Mouse (Mus musculus) thymus, adult 2 months (tissue): ENCODE results near the gene Cep152. TPM values are rescaled to one million over a fixed set of nuclear protein-coding genes. Genes with fewer than 3 reads are reported as not detected.

Experiments
- DNase-seq: peaks from one replicate; pipeline ENCODE4 v3.0.0; 2021
- H3K27ac ChIP-seq: fragments of 200-500 bp; 2 replicates; pipeline ENCODE4 v1.5.1; 2012; ENCODE audit warnings: low read length, control low read depth; ENCODE audit not compliant: control insufficient read depth, insufficient read depth
- H3K27me3 ChIP-seq: fragments of 200-500 bp; 2 replicates; pipeline ENCODE4 v1.6.1; 2012; ENCODE audit warnings: mild to moderate bottlenecking, low read length, moderate library complexity, mixed read lengths; ENCODE audit not compliant: control insufficient read depth, insufficient read depth
- H3K36me3 ChIP-seq: fragments of 200-500 bp; 2 replicates; pipeline ENCODE4 v1.6.1; 2012; ENCODE audit warnings: mild to moderate bottlenecking, low read length, moderate library complexity; ENCODE audit not compliant: control insufficient read depth, insufficient read depth
- H3K4me1 ChIP-seq: fragments of 200-500 bp; replicated peaks from 2 replicates; pipeline ENCODE4 v1.6.1; 2012; ENCODE audit warnings: low read length; ENCODE audit not compliant: control insufficient read depth, insufficient read depth
- H3K4me3 ChIP-seq: fragments of 200-500 bp; 2 replicates; pipeline ENCODE4 v1.5.1; 2012; ENCODE audit warnings: mild to moderate bottlenecking, low read length, control low read depth, moderate library complexity; ENCODE audit not compliant: control insufficient read depth, insufficient read depth
- CTCF ChIP-seq: fragments of 200-500 bp; IDR thresholded peaks from 2 replicates; pipeline ENCODE4 v1.5.1; 2012; ENCODE audit warnings: mild to moderate bottlenecking, control low read depth, low read length, moderate library complexity, borderline replicate concordance; ENCODE audit not compliant: control insufficient read depth, poor library complexity, insufficient read depth; ENCODE audit errors: extremely low read depth
- POLR2A ChIP-seq: fragments of 200-500 bp; IDR thresholded peaks from 2 replicates; pipeline ENCODE4 v1.6.1; 2012; ENCODE audit warnings: mild to moderate bottlenecking, low read length, control low read depth, moderate library complexity; ENCODE audit not compliant: control insufficient read depth, poor library complexity, insufficient read depth; ENCODE audit errors: extremely low read depth
- WGBS: fragments of 180-500 bp; shearing (Covaris S2); methylation state at CpG from one replicate; pipeline ENCODE4 v1.1.7; 2018; 5-methylcytosine and 5-hydroxymethylcytosine counted together
- polyA plus RNA-seq: library from polyadenylated mRNA; depleted of rRNA; stranded (reverse); fragments of >200 nt; gene quantifications from 2 replicates; pipeline ENCODE4 v1.2.3, GENCODE M21; 2012; rRNA removed

Gene Cep152
- 4.7 and 4.8 TPM in 2 replicates for polyA plus RNA-seq

GRCm38 (mm10) chr2:125624837-125625351, at the start of gene Cep152:
TSS of gene Cep152 (minus strand) at chr2:125625113.
- Histone ChIP-seq H3K4me3 (peak within 1 kb of the TSS; percentile 85), H3K27ac (no peak within 1 kb of the TSS), H3K27me3 (no peaks in the 10 kb centered on the region), H3K36me3 (peaks cover 9% of the 10 kb centered on the region), H3K4me1 (peaks cover 5% of the 10 kb centered on the region)
- under 1% methylated on average over 50 of the region's 50 CpGs for WGBS
- peak; percentile 98 for DNase-seq
- TF ChIP-seq CTCF (peak; percentile 68; the same call in 1 of the 2 replicates), POLR2A (peak; percentile 85)

GRCm38 (mm10) chr2:125672957-125673631, 48.2 kb upstream of the Cep152 start, which contains the start of gene Eid1:
TSS of gene Eid1 (plus strand) at chr2:125673095.
- Histone ChIP-seq H3K27ac (no peak within 1 kb of the TSS), H3K27me3 (no peaks in the 10 kb centered on the region), H3K36me3 (no peaks in the 10 kb centered on the region), H3K4me1 (peaks cover 2% of the 10 kb centered on the region; the same call in 1 of the 2 replicates), H3K4me3 (peak within 1 kb of the TSS; percentile 67)
- WGBS = under 1% methylated on average over 69 of the region's 79 CpGs
- DNase-seq = peak; percentile 74
- peak; percentile 24; the same call in 1 of the 2 replicates for TF ChIP-seq CTCF
- peak; percentile 46; the same call in 1 of the 2 replicates for TF ChIP-seq POLR2A

- 27% methylated on average over 12 of the region's 20 CpGs for WGBS
- no peak for DNase-seq
- Histone ChIP-seq H3K27me3 (no peaks in the 10 kb centered on the region), H3K4me1 (peaks cover 2% of the 10 kb centered on the region; the same call in 1 of the 2 replicates), H3K4me3 (peak overlapping the region; percentile 67), H3K27ac (no peak overlapping the region), H3K36me3 (no peaks in the 10 kb centered on the region)
- TF ChIP-seq CTCF (no peak), POLR2A (no peak)
These were observed 47.6 kb upstream of the Cep152 start for GRCm38 (mm10) chr2:125672568-125672956.

DNA sequence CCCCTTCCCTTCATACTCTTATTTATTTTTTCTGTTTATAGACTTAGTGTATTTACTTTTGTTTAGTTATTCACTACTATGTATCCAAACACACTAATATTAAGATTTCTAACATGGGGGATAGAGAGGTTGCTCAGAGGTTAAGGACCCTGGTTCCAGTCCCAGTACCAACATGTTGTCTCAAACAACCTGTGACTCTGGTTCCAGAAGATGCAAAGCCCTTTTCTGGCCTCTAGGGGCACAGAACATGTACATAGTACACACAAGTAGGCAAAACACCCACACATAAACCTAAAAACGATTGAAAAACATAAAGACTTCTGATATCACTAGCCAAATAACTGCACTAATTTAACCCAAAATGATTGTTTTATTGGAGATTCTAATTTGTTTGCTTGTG, 45.9 kb upstream of the Cep152 start:
- peak; percentile 17 for DNase-seq
- WGBS = 33% methylated on average over 1 of the region's 1 CpGs

DNA sequence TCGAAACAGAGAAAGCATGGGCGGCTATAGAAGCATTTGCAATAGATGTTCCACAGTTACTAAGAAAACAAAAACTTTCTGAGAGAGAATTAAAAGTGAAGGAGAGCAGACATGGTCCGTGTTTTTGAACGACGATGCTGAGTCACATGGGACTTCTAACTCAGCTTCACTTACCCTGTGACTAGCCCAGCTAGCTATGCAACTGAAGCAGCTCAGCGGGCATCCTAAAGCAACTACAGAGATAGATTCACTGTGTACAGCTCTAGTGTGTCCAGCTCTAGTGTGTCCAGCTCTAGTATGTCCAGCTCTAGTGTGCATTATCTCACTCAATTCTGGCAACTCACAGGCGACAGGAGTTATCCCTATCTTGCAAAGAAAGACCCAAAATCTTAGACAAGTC, 42.8 kb upstream of the Cep152 start:
- DNase-seq = no peak
- TF ChIP-seq CTCF (no peak), POLR2A (no peak)
- whole genome bisulfite sequencing = 66% methylated on average over 7 of the region's 7 CpGs
- Histone ChIP-seq H3K27me3 (no peaks in the 10 kb centered on the region), H3K4me1 (peaks cover 5% of the 10 kb centered on the region; the same call in 1 of the 2 replicates), H3K4me3 (no peak overlapping the region), H3K27ac (no peak overlapping the region), H3K36me3 (no peaks in the 10 kb centered on the region)

More for the DNA sequence above, 45.9 kb upstream of the Cep152 start:
- no peaks in the 10 kb centered on the region for H3K27me3 ChIP-seq
- no peak overlapping the region for H3K4me3 ChIP-seq
- no peaks in the 10 kb centered on the region for H3K36me3 ChIP-seq
- no peak for TF ChIP-seq POLR2A
- TF ChIP-seq CTCF = no peak
- H3K27ac ChIP-seq = no peak overlapping the region
- H3K4me1 ChIP-seq = peaks cover 5% of the 10 kb centered on the region; the same call in 1 of the 2 replicates

DNA sequence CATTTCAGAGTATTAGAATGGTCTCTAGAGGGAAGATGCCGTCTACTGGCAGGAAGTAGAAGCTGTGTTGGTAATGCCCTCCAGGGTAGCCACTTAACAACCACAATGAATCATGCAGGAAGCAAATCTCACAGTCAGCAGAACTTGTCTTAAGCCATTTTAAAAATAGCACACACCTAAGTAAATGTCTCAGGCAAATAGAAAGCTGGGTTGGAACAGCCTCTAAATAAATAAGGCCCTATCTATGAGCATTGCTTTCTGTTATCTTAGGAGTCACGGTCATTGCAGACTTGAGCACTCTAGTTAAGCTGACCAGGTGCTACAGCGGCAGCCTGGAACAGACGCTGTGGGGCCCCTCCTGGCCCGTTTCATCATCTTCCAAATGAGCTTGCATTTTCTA, 42.3 kb upstream of the Cep152 start:
- no peaks in the 10 kb centered on the region for H3K27me3 ChIP-seq
- no peak overlapping the region for H3K4me3 ChIP-seq
- no peak for DNase-seq
- H3K27ac ChIP-seq = 0 out of 2 replicates have a peak overlapping the region, but pooled peaks have one; percentile 29
- WGBS = 17% methylated on average over 5 of the region's 5 CpGs
- TF ChIP-seq CTCF (no peak), POLR2A (no peak)
- 0 out of 2 replicates have a peak, but pooled peaks cover 2% of the 10 kb centered on the region for H3K4me1 ChIP-seq
- H3K36me3 ChIP-seq = no peaks in the 10 kb centered on the region
